Mouse (Mus musculus): Measurements from ENCODE around the gene Csrp2.

Gene Csrp2

GRCm38 (mm10) chr10:110971044-110971443 is 51.5 kb downstream of the Csrp2 start:
- no peak for DNase-seq (ENCODE audit: inconsistent ontology term)

- DNase-seq (ENCODE audit: inconsistent ontology term): no peak
Observed at GRCm38 (mm10) chr10:110971483-110971882, 51.9 kb downstream of the Csrp2 start.

- no peak for DNase-seq (ENCODE audit: inconsistent ontology term)
Observed at GRCm38 (mm10) chr10:110971998-110972397, 52.4 kb downstream of the Csrp2 start.

- DNase-seq (ENCODE audit: inconsistent ontology term): peak; percentile 47
Observed at GRCm38 (mm10) chr10:110974463-110974862, 54.9 kb downstream of the Csrp2 start.

- DNase-seq (ENCODE audit: inconsistent ontology term): no peak
Observed at GRCm38 (mm10) chr10:110974885-110975284, 55.3 kb downstream of the Csrp2 start.

- peak; percentile 23 for DNase-seq (ENCODE audit: inconsistent ontology term)
Observed at GRCm38 (mm10) chr10:110976046-110976445, 56.5 kb downstream of the Csrp2 start.

- no peak for DNase-seq (ENCODE audit: inconsistent ontology term)
Observed at GRCm38 (mm10) chr10:110977379-110977778, 57.8 kb downstream of the Csrp2 start.

- DNase-seq (ENCODE audit: inconsistent ontology term): no peak
Observed at GRCm38 (mm10) chr10:110979431-110979830, 59.8 kb downstream of the Csrp2 start.

GRCm38 (mm10) chr10:110980441-110980840 is 60.9 kb downstream of the Csrp2 start:
- DNase-seq (ENCODE audit: inconsistent ontology term): no peak

- DNase-seq (ENCODE audit: inconsistent ontology term): no peak
Observed at GRCm38 (mm10) chr10:110982771-110983170, 63.2 kb downstream of the Csrp2 start.

- DNase-seq (ENCODE audit: inconsistent ontology term): no peak
Observed at GRCm38 (mm10) chr10:110986682-110987081, 67.1 kb downstream of the Csrp2 start.

All from Muller cell, postnatal 12 days (primary cell).